Mouse (Mus musculus) ES-CJ7 (cell line): ENCODE results near the gene Mast3.

ENCODE experiments used
- DNase-seq: peaks from one replicate; pipeline ENCODE4 v3.0.0; 2011; ENCODE audit warnings: low read depth, low spot score

Mast3 gene

GRCm38 (mm10) chr8:70804481-70805206 is at the start of gene Mast3:
TSS of gene Mast3 (minus strand) at chr8:70805054.
- DNase-seq: peak; percentile 82

DNA sequence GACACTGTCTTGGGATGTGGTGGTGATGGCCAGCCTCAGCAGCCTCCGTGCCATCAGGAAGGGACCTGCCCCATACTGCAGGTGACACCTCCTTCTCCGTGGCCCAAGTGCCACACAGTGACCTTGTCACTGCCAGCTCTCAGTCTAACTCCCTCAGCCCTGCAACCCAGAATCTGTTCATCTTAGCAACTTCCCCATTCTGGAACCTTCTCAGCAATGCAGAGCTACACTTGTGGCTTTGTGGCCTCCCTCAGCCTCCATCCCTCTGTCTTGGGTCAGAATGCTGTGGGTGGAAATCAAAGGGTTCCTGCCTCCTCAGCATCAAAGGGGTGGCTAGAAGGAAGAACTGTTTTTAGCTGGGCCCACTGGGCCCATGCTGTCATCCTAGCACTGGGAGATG is 49.0 kb upstream of the Mast3 start:
- no peak for DNase-seq

DNA sequence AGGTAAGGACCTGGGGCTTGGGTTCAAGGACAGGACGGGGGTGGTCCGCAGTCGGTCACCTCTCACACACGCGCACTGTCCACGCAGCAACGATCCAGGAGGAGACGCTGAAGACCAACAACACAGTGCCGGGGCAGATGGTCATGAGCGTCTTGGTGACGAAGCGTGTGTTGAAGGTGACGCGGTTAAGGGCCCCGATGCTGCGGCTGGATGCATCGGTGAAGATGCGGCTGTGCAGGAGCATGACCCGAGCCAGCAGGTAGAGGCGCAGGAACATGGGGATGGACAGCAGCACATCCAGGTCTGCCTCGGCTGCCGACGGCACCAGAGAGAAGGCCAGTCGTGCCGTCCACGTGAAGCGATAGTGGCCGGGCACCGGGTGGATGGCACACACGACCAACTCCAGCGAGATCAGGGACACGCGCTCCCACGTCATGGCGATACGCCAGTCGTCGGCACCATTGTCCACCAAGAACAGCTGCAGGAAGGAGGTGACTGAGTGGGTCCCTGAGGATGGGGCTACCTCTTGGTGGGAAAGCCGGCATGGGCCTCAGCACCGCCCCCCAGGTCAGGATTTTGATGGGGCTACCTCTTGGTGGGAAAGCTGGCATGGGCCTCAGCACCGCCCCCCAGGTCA is 47.9 kb upstream of the Mast3 start:
- no peak for DNase-seq

DNA sequence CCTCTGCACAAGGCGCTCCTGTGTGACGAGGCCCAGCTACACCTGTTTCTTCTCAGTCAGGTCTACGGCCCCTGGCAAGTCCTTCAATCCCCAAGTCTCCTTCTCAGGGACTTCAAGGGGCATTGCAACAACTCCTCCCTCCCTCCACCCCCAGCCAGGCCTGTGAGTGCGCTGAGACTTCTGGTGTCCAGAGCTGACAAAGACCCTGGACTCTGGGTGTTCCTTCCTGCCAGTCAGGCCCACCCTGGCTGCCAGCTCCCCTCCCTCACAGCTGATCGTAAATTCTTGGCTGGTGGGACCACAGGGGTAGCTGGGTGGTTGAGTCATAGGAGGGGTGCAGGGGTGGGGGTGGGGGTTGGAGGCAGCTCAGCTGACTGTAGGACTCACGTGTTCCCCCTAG is 47.0 kb upstream of the Mast3 start:
- no peak for DNase-seq

DNA sequence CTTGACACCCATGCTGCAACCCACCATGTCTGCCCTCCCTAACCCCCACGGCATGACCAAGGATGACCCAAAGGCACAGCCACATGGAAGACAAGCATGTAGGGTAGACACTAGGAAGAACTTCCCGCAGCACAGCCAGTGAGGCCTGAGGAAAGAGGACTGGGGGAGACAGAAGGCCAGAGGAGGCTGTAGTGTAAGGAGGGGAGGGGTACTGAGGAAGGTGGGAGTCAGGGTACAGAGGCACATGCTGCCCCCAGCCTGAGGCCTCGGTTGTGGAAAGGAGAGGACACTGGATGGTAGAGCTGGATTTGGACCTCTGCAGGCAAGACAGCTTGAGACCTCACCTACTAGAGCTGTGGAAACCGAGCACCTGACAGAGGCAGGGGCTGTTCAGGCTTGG is 46.1 kb upstream of the Mast3 start:
- DNase-seq: no peak

DNA sequence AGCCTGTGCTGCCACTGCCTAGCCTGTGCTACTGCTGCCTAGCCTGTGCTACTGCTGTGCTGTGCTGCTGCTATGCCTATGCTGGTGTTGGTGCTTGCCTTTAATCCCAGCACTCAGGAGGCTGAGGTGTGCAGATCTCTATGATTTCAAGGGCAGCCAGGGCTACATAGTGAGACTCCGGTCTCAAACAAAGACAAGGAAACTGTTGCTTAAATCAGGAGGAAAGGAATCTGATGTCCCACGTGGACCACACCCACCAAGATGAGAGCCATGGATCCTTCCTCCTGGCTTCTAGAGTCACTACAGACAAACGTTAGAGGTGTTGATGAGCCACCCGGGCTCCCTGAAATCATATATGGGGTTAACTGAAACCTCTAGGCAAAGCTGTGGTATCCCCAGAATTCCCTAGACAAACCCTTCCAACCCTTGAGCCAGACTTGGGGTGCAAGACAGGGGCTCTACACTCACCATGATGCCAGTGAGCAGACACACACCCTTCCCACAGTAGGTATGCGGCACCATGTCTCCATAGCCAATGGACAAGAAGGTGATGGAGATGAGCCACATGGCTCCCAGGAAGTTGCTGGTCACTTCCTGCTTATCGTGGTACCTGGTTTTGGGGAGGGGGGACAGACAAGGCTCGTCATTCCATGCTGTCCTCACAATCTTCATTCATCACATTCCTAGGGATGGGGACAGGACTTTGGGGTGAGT is 45.4 kb upstream of the Mast3 start:
- peak; percentile 61 for DNase-seq

DNA sequence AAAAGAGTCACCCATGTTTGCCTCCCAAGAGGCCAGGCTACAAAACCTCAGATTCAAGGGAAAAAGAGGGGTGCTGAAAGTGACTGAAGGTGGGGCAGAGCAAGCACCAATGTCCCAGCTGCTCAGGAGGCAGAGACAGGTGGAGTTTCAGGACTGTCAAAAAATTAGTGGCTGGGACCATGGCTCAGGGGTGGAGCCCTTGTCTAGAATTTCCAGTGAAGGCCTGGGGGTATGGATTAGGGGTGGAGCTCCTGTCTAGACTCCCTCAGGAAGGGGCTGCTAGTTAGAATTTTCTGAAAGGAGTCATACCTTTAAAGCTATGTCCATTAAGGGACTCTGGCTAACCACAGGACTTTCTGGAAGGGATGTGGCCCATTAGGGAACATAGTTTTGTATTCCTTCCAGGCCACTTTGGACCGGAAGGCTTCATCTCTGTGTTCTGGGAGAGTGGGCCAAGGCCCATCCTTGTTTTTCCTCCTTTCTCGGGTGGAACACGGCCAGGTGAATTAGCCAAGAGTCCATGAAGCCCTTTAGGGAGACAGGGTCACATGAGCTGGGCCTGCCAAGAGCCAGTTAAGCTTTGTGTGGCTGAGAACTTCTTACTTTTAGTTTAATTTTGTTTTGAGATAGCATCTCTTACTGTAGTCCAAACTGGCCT is 44.6 kb upstream of the Mast3 start:
- no peak for DNase-seq

- no peak for DNase-seq
Observed at GRCm38 (mm10) chr8:70846371-70847154, 41.7 kb upstream of the Mast3 start.

- DNase-seq: peak; percentile 84
Observed at GRCm38 (mm10) chr8:70845108-70845507, 40.3 kb upstream of the Mast3 start.

- peak; percentile 90 for DNase-seq
Observed at GRCm38 (mm10) chr8:70844523-70844922, 39.7 kb upstream of the Mast3 start.

- DNase-seq: no peak
Observed at GRCm38 (mm10) chr8:70843941-70844340, 39.1 kb upstream of the Mast3 start.

- no peak for DNase-seq
Observed at GRCm38 (mm10) chr8:70843214-70843773, 38.4 kb upstream of the Mast3 start.

- DNase-seq: no peak
Observed at GRCm38 (mm10) chr8:70842484-70842883, 37.6 kb upstream of the Mast3 start.

DNA sequence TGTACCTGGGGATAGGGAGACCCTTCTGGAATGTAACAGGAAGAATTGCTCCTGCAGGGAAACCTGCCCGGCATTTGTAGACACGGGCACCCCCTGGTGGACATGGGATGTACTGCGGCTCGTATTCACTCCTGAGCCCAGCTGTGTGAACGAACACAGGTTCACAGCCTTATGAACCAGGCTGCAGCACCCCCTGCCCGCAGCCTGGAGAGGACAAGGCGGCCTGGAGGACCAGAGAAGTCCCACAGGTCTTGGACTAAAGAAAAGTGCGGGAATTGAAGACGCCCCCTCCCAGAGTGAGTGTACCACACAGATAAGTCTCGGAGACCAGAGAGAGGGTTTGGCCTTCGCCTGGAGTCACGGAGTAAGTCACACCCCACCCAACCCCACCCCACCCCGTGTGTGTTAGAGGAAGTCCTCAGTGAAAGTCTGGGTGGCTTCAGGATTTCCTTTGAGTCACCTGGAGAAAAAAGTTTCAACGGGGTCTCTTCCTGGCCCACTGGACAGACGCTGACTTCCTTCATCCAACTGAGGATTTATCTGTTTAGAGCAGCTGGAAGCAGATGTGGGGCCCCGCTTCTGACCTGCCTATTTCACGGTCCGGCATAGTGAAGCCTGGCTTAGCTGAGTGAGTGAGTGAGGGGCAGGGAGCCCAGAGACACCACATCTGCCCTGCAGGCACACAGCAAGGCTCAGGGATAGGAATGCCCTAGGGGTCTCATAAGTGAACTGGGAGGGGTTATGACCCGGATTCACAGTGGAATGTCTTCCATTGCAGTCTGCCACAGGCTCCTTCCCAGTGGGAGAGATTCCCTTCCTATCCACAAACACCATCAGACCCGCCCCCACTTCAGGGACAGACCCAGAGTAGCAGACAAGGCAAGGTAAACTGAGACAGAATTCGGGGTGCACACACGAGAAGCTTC is 36.6 kb upstream of the Mast3 start:
- peak; percentile 96 for DNase-seq

DNA sequence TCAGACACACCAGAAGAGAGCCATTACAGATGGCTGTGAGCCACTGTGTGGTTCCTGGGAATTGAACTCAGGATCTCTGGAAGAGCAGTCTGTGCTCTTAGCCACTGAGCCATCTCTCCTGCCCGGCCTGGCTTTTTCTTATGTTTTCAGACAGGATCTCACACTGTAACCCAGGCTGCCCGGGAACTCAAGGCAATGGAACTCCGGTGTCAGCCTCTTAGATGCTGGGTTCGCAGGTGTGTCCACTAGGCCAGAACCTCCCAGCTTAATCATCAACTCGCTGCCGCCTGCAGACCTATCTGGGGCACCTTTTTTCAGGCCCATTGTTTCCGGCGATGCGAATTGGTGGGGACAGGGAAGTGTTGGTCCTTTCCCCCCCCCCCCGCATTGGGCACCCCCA is 35.7 kb upstream of the Mast3 start:
- DNase-seq: no peak

- DNase-seq: peak; percentile 100
Observed at GRCm38 (mm10) chr8:70839408-70840351, 34.8 kb upstream of the Mast3 start, which contains the start of gene Arrdc2. TSS of gene Arrdc2 (minus strand) at chr8:70839720.

DNA sequence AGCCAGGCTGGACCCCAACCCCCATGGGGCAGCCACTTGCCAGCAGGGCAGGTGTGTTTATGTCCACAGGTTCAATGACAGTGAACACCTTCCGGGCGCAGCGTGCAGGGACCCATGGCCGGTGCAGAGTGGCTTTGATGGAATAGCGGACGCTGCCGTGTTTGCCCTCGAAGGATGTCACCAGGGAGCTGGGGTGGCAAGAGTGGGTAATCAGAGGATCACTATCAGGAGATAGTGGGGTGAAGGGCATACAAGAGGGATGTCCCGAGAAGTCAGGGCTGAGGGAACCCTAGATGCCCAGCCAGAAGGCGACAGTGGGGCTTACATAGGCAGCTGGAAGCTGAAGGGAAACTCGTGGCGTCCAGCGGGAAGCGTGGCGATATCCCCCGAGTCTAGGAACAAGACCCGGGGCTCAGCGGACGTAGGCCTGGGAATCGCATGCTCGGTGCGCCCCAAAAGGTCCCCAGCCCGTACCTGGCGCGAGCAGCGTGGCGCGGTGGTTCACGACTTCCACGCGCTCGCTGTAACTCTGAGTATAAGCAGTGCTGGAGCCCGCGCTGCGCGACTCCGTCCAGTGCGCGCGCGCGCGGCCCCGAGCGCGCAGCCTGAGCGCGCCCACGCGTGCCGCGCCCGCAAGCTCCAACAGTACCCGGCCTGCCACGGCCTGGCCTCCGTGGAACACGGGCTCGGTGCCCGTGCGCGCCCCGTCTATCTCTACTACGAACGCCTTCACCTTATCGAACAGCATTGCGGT is 34.0 kb upstream of the Mast3 start:
- no peak for DNase-seq

GRCm38 (mm10) chr8:70836666-70837065 is 31.8 kb upstream of the Mast3 start:
- no peak for DNase-seq
